Mouse (Mus musculus): ENCODE measurements around the gene Uqcrq.
"Not testable (repeated sequence)": the region's sequence is repeated elsewhere in the genome, so short reads cannot be mapped to it uniquely, and the experiment has no call there.

Gene Uqcrq

GRCm38 (mm10) chr11:53451361-53451760, 20.7 kb upstream of the Uqcrq start:
- no peak for DNase-seq (ENCODE audit: low read depth, low spot score)

GRCm38 (mm10) chr11:53450070-53450705, 19.6 kb upstream of the Uqcrq start:
- DNase-seq (ENCODE audit: low read depth, low spot score): no peak

GRCm38 (mm10) chr11:53448529-53448928, 17.9 kb upstream of the Uqcrq start:
- no peak for DNase-seq (ENCODE audit: low read depth, low spot score)

- no peak for DNase-seq (ENCODE audit: low read depth, low spot score)
Observed at GRCm38 (mm10) chr11:53447996-53448395, 17.4 kb upstream of the Uqcrq start.

- DNase-seq (ENCODE audit: low read depth, low spot score): no peak
Observed at GRCm38 (mm10) chr11:53446183-53446582, 15.6 kb upstream of the Uqcrq start.

DNA sequence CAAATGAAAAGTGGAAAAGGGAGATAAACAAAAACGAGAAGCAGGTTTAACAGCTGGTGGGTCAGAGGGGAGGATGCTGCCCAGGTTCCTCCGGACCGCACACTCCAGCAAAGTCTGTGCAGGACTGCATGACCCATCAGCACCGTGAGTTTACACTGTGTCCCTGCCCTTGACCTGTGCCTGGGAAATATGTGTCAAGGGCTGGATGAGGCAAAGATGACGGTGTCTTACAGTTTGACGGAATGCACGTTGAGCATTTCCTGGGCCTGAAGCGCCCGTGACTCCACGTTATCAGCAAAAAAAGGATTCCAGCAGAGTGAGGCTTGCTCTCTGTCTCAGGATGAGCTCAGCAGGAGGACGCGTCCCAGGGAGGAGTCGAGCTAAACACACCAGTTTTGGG, 14.9 kb upstream of the Uqcrq start:
- DNase-seq (ENCODE audit: low read depth, low spot score): no peak

DNA sequence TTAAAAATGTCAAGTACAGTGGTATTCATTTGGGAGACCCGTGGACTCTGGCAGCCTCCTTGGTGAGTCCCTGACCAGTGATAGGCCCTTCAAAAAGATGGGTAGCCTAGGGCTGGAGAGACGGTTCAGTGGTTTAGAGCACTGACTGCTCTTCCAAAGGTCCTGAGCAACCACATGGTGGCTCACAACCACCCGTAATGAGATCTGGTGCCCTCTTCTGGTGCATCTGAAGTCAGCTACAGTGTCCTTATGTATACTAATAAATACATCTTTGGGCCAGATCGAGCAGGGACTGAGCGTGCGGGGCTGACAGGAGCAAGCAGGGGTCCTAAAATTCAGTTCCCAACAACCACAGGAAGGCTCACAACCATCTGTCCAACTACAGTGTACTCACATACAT, 13.2 kb upstream of the Uqcrq start:
- peak; percentile 66 for DNase-seq (ENCODE audit: low read depth, low spot score)

DNA sequence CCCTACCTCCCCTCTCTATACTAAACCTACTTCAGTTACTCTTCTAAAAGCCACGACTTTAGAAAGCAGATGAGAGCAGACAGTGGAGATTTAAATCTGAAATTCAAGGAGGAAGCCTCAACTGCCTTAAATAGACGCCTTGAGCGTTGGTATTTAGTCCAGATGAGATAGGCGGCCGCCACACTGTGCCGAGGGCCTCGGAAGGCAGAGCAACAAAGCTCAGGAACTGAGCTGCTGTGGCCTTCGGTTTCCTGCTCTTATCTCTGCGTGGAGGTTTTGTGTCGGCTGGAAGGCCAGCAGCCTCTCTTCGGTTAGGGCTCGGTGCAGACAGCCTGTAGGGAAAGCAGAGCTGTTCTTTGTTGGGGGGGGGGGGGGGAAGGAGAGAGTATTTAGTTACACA, 11.3 kb upstream of the Uqcrq start:
- DNase-seq (ENCODE audit: low read depth, low spot score): no peak

DNA sequence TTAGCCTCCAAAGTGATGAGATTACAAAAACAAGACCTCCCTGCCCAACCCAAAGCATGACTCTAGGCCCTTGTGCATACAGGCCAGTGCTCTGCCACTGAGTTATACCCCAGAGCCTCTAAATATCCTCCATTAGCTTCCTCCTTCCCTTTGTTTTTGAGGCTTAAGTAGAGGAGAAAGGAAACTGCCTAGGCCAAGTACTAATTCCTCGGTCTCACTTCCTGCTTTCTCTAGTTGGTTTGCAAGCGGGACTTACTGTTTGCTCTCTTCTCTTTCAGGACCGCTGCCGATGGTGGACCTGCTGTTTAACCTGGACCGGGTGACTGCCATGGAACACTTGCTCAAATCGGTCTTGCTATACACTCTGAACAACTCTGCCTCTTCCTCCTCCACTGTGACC, 5.7 kb upstream of the Uqcrq start:
- DNase-seq (ENCODE audit: low read depth, low spot score): no peak

- no peak for DNase-seq (ENCODE audit: low read depth, low spot score)
Observed at GRCm38 (mm10) chr11:53435504-53435903, 4.9 kb upstream of the Uqcrq start.

DNA sequence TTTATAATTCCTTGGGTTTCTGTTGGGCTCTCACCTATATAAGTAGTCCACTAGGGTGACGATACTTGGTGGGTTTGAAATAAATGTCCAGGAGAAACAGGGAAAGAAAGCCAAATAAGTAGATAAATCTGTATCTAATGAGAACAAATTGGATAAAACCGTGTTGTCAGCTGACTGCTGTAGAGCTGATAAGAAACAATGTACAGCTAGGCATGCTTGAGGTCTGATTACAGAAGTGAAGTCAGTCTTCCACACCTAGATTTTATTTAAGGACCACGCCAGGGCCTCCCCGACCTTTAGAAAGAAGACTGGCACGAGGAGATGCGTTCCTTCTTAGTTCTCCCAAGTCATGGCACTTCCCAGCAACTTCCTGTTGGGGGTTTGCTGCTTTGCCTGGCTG, 2.4 kb upstream of the Uqcrq start:
- no peak for DNase-seq (ENCODE audit: low read depth, low spot score)

- no peak for DNase-seq (ENCODE audit: low read depth, low spot score)
Observed at GRCm38 (mm10) chr11:53431347-53432056, 871 bp upstream of the Uqcrq start.

- no peak for DNase-seq (ENCODE audit: low read depth, low spot score)
Observed at GRCm38 (mm10) chr11:53430300-53430669, 346 bp downstream of the Uqcrq start.

- DNase-seq (ENCODE audit: low read depth, low spot score): peak; percentile 39
Observed at GRCm38 (mm10) chr11:53429182-53429581, 1.4 kb downstream of the Uqcrq start.

GRCm38 (mm10) chr11:53428716-53429057, 1.9 kb downstream of the Uqcrq start:
- DNase-seq (ENCODE audit: low read depth, low spot score): no peak

DNA sequence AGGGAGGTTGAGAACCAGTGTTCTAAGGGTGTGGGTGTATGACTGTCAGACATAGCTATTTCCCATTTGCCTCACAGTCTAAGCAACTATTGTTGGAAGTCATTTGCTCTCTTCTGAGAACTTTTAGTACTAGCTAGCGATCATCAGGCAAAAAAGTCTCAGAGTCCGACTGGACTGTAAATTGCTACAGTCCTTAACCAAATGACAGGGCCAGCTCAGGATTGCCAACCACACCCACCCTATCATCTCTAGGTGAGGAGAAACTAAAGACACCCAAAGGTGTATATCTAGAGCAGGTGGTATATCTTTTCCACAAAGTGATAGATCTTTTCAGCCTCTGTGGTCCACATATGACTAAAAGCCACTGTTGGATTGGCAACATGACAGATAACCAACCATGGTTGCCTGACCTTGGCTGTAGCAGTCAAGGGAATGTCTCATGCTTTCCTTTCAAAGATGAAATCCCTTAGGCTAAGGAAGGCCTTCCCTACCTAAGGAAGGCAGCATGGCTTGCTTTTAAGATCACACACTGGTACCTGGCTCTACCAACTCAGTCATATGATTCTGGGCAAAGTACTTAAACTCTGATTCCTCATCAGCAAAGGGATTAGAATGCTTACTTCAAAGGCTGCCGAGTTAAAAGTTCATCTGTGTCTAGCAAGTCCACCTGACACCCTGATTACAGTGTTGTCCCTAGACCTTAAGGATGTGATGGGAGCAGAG, 2.5 kb downstream of the Uqcrq start:
- DNase-seq (ENCODE audit: low read depth, low spot score): no peak

GRCm38 (mm10) chr11:53426914-53427313, 3.7 kb downstream of the Uqcrq start:
- DNase-seq (ENCODE audit: low read depth, low spot score): not testable (repeated sequence)

- no peak for DNase-seq (ENCODE audit: low read depth, low spot score)
Observed at GRCm38 (mm10) chr11:53425711-53426255, 4.8 kb downstream of the Uqcrq start.

- DNase-seq (ENCODE audit: low read depth, low spot score): no peak
Observed at GRCm38 (mm10) chr11:53425251-53425650, 5.4 kb downstream of the Uqcrq start.

- no peak for DNase-seq (ENCODE audit: low read depth, low spot score)
Observed at GRCm38 (mm10) chr11:53424826-53425225, 5.8 kb downstream of the Uqcrq start.

- no peak for DNase-seq (ENCODE audit: low read depth, low spot score)
Observed at GRCm38 (mm10) chr11:53423036-53423435, 7.6 kb downstream of the Uqcrq start, which contains the start of gene Leap2. Gene Leap2, minus strand, starts transcription at chr11:53423170.

DNA sequence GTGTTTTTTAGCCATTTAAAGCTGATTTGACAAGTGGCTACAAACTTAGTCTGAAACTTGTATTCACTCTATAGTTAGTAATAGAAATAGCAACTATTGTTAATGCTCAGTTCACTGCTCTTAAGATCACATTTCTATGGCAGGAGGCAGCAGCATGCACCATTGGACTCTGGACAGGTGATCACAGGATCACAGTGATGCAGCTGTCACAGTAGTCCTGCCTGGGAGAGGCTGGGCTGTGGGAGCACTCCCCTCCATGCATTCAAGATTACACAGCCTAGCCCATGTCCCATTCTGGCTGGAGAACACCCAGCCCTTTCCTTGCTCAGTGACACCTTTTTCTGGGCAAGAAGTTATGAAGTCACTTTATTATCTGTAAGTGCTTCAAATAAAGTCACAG, 12.6 kb downstream of the Uqcrq start:
- no peak for DNase-seq (ENCODE audit: low read depth, low spot score)

GRCm38 (mm10) chr11:53413871-53414270, 16.8 kb downstream of the Uqcrq start:
- no peak for DNase-seq (ENCODE audit: low read depth, low spot score)

Measured in A20 (cell line).